Mouse (Mus musculus) adrenal gland, adult 8-10 months (tissue): ENCODE measurements at regions not wholly inside any gene's neighbourhood (a gene's known extent, or its start where the extent isn't known, plus 50 kb on each side); places are given as distances from the start of the nearest gene placed in this dataset.
"Not testable (repeated sequence)": the region's sequence is repeated elsewhere in the genome, so short reads cannot be mapped to it uniquely, and the experiment has no call there.

Experiments
- DNase-seq: peaks from one replicate; pipeline ENCODE4 v3.0.0; 2022

DNA sequence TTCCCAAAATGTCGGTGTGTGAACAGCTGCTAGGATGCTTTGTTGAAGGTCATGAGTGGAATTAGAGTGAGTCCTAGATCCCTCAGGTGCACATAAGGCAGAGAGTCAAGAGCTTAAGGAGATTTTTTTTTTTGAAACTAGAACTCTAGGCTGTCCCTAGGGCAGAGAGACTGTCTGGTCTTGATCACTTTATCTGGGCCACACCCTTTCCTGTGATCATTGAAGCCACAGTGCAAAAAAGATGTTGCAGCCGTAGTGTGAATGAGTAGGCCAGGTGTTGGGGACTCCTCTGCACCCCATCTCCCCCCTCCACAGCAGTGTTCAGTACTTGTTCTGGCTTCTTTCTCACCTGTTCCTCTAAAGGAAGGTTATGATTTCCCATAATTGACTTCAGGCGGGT is 153.9 kb downstream of the Katnal1 start:
- DNase-seq = no peak

DNA sequence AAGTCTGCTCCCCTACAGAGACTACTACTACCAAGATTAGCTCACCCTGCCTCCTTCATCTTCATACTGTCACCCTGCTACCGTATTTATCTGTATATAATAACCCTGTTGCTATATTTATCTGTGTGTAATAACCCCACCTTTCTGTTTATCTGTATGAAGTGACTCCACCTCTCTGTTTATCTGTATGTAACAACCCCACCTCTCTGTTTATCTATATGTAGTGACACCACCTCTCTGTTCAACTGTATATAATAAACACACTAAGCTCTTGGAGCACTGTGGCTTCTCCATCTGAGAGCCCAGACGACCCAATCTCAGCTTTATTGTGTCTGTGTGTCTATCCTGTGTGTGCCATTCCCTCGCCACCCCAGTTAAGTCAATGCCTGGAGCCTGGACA is 154.7 kb downstream of the Katnal1 start:
- DNase-seq = no peak

DNA sequence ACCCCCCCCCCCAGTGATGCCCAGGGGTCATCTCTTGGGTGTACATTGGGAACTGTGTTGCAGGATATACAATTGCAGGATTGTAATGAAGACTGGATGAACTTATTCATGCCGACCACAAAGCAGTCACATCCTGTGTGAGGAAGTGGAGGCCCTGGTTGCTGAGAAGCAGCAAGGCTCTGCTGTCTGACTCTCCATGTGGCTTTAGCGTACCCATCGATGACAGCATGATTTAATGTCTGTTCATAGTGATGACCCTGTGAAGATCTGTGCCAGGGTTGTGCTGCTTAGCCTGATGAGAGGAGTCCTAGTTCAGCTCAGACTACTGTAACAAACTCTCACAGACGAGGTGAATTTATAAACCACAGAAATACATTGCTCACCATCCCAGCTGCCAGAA is 159.7 kb downstream of the Katnal1 start:
- DNase-seq = no peak

DNA sequence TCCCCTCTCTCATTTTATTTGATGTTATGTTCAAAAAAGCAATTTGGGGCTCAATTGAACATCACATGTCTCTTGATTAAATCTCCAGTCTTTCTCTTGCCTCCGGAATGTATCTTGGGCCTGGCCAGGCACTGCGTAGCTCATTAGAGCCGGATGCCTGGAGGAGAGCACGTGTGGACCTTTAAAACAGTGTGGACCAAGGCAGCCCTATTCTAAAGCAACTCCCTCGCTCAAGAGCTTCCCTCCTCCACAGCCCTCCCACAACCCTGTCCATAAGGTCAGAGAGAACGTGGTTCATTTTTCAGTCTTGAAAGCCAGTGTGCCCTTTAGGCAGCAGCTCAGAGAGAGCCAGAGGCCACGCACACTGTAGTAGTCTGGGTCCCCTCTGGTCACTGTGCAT is 160.8 kb downstream of the Katnal1 start:
- DNase-seq = no peak

DNA sequence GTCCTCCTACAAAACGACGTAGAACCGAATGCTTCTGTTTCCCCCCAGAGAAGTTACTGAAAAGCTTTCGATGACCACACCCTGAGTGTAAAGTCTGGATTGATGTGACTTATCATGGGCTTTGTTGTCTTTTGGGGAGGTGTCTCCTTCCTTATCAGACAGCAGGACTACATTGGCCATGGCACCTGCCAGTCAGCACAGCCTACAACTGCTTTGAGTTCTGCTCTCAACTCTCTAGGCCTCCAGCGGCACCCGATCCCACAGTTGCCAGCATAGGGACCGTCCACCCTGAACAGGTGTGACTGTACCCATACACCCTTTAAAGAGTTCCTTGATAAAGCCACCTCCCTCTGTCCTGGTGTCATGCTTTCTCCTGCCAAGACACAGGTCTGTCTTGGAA is 163.1 kb downstream of the Katnal1 start:
- no peak for DNase-seq

DNA sequence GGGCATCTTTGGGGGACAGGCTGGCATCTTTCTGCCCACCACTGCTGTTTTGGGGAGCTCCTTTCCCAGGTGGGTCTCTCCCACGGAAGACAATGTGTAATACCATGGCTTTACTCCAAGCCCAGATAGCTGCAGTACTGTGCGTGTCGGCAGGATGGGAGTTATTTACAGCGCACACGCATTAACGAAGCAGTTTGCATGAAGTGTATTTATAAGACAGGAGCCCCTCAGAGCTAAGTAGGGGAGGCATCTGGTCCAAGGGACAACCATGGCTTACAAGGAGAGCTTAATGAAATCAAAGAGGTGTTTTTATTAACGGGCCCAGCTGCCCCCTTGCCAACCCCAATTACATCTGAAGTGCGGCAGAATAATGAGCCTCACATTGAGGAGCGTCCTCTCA is 169.0 kb downstream of the Katnal1 start:
- DNase-seq = no peak

DNA sequence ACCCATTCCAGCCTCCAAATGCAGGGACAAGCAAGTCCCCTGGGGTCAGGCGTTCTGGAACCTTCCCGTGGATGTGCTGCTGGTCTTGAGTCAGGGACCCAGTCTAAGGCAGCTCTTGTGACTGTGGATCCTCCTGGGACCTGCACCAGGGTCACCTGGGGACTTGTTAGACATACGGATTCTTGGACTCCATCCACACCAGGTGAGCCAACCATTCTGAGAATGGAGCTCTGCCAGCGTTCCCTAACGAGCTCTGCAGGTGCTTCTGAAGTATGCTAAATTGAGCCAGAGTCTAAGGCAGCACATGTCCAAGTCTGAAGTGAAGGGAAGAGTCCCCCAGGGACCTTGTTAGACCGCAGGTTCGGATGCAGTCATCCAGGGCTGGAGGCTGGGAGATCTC is 170.3 kb downstream of the Katnal1 start:
- DNase-seq = no peak

DNA sequence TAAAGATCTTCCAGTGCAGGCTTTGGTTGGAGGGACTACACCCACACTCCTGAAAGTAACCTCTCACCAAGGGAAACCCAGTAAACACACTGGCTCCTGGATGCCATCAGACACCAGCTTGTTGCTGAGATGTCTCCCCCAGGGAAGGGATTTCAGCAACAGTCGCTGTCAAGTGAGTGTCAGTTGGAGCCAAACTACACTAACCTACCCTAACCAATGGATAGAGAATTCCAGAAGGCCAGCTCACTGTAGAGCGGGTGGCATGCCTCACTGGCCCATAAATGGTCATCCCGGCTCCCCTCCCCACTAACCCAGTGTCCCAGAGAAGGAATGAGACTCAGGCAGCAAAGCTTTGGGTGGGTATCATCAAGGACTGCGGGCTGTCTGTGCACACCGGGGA is 171.4 kb downstream of the Katnal1 start:
- no peak for DNase-seq

DNA sequence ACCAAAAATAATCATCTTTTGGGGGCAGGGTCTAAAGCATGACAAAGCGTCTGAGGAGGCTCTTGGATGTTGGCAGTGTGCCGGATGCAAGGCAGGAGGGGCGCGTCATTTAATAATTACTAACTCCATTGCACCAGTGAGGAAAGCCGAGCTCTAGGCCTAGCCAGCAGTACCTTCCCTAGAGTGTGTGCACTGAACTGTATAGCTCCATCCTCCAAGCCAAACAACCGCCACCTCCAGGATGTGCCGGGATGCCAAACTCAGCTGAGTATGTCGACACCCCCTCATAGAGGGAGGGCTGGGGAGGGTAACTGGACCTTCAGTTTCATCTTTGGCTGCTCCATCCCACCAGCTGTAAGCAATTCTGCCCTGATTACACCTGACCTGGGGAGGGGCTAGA is 171.9 kb downstream of the Katnal1 start:
- DNase-seq = no peak

DNA sequence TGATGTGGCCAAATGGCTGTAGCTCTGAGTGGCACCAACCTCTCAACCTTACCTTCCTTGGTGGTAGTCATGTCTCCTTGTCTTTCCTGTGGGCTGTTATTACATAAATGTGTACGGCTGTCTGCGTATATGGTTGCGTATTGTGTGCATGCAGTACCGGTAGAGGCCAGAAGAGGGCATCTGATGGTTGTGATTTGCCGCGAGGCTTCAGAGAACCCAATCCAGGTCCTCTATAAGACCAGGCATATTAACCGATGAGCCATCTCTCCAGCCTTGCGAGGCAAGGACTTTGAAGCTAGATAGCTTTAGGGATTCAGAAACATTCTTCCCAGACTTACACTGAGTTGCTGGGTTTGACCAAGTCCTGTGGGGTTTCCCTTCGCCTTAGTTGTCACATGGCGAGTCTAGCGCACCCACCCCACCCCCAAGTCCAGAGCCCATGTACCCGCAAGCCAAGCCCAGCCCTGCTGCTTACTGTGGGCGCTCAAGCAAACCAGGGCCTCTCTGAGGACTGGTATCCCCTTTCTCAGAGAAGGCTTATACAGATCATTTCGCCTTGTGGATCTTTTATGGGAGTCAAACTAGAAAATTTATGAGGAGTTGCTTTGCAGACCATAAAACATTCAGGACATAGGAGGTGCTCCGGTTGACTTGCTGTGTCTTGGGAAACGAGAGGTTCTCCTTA is 172.7 kb downstream of the Katnal1 start:
- DNase-seq = no peak

DNA sequence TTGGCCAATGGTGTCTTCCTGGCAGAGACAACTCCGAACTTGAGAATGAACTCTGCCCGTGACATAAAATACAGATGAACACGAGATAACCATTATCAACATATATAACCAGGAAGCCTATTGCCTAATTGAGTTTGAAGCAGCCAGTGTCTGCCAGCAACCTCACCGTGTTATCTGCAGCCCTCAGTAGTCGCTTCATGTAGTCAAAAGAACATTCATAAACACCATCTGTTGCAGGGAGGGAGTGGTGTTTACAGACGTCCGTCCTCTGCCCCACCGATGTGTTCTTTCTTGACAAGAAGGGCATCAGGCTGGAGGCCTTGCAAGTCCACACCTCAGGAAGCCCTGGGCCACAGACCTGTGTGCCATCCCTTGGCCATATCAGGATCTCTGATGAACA is 173.3 kb downstream of the Katnal1 start:
- no peak for DNase-seq

DNA sequence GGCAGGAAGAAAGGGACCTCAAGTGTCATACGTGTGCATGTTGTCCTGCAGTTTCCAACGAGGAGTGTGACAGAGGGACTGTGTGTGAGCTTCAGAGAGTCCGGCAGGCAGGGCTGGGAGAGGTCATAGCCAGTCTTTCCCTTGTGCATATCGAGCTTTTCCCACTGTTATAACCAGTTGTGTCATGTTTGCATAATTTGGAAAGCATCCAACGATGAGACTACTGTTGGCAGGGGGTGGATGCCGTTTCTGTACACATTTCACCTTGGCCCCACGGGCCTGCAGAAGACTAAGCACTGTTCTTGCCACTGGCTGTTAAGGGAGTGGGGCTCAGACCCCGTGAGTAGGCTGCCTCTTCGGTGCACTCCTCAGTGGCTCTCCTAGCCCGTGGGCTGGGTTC is 174.2 kb downstream of the Katnal1 start:
- peak; percentile 55 for DNase-seq

DNA sequence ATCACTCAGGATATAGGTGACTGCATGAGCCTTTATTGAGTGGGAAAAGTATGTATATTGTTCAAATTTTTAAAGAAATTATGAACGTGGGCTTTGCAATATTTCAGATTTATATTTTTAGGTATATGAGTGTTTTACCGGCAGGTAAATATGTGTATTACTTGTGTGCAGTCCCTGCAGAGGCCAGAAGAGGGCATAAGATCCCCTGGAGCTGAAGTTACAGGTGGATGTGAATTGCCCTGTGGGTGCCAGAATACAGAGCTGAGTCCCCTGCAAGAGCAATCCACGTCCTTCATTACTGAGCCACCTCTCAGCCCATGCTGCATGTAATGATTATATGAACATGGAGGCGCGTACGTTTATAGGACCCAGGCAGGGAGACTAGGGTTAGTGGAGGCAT is 174.8 kb downstream of the Katnal1 start:
- no peak for DNase-seq

DNA sequence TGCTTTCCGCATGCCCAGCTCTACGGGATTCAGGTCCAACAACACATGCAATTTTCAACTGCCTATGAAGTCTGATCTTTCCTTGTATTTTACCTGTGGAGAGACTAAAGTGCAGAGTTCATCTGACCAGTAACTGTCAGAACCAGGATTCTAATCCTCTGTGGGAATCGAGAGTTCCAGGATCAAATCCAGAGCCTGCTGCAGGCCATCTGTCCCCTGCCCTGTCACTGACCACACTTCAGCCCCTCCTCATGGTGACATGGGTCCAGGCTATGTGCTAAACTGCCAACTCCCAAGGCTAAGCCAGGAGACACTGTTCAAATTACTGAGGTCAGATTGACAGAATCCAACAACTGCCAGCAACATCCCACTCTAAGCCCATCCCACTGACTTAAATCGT is 175.7 kb downstream of the Katnal1 start:
- no peak for DNase-seq

DNA sequence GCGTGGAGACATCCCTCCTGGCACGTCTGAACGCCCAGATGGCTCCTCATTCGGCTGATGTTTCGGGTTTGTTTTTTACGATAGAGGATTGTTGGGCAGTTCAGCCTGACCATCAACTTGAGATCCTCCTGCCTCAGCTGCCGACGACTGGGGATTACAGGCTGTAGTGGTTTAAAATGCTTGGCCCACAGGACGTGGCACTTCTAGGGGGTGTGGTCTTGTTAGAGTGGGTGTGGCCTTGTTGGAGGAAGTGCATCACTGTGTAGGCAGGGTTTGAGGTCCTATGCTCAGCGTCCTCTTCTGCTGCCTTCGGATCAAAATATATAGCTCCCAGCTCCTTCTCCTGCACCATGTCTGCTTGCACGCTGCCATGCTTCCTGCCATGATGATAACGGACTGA is 177.1 kb downstream of the Katnal1 start:
- no peak for DNase-seq

DNA sequence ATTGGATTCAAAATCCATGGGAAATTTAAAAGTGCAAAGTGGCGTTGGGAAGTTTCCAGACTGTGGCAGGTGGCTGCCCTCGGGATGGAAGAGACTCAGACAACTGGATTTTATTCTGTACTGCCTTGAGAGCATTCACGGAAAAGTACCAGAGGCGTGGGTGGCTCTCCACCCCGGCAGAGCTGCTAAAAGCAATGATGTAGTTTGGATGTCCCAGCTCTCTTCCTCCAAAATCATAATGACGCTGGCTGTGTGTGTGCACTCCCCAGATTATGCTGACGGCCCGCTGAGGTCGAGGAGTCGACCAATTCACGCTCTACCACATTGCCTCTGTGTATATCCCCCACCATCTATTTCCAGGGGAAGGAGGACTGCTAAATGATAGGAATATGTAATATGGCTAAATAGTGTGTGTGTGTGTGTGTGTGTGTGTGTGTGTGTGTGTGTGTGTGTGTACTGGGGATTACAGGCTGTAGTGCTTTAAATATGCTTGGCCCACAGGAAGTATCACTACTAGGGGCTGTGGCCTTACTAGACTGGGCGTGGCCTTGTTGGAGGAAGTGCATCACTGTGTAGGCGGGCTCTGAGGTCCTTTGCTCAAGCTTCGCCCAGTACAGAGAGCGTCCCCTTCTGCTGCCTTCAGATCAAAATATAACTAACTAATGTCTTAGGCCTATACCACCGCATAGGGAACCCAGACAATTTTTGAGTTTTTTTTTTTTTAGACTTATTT is 179.0 kb downstream of the Katnal1 start:
- no peak for DNase-seq

DNA sequence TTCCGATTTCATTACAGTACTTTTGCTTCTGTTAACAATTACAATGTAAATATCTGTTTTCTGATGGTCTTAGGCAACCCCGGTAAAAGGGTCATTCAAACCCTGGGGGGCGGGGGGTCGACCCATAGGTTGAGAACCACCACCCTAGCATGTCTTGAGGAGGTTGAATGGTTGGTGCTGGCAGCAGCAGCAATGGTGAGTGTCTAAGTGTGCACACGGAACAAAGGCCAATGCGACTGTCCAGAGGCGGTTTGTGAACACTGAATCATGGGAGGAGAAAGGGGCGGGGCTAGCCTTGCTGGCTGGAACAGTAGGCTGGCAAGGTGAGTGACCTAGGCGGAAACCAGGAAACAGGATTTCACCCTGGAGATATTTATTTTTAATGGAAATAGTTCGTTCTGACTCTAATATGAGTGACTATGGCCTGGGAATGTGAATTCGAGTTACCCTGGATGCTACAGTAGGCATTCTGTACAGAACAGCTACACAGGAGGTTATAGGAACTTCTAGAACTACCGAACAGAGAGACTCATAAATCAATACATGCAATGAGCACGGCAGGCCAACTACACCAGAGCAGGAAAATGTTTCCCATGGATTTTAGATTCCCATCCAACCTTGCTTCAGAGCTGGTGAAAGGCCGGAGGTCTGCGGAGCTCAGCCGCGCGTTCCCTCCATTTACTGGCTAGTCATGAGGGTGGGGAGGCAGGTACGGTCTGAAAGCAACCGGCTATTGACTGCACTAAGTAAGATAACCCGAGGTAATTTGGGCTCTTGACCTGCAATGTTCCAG is 181.0 kb downstream of the Katnal1 start:
- no peak for DNase-seq

DNA sequence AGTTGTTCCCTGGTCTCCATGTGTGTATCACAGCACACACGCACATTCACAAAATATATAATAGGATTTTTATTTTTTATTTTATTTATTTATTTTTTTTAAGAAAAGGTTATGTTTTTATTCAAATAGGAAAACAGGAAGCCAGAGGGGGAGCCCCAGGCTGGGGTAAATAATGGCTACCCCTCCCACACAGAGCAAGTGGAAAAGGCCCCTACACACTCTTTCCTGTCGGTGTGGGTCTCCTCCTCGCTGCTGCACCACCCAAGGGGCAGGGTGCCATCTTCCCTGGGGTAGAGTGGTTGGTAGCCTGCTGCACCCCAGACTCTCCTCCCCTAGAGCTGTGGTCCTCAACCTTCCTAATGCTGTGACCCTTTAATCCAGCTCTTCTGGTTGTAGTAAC is 181.6 kb downstream of the Katnal1 start:
- no peak for DNase-seq

DNA sequence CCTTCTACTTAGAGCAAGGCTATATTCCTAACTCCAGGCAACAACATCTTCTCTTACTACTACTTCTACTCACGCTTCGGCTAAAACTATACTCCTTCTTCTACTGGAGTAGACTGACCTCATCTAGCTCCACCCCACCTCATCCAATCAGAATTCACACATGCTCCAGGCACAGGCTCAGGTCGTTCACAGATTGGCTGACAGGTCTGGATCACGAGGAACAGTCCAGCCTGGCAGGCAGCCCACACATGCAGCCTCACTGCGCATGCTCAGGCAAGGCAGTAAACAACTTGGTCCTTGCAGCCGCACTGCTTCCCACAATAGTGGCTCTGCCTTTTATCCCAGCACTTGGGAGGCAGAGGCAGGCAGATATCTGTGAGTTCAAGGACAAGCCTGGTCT is 182.4 kb downstream of the Katnal1 start:
- DNase-seq = not testable (repeated sequence)

DNA sequence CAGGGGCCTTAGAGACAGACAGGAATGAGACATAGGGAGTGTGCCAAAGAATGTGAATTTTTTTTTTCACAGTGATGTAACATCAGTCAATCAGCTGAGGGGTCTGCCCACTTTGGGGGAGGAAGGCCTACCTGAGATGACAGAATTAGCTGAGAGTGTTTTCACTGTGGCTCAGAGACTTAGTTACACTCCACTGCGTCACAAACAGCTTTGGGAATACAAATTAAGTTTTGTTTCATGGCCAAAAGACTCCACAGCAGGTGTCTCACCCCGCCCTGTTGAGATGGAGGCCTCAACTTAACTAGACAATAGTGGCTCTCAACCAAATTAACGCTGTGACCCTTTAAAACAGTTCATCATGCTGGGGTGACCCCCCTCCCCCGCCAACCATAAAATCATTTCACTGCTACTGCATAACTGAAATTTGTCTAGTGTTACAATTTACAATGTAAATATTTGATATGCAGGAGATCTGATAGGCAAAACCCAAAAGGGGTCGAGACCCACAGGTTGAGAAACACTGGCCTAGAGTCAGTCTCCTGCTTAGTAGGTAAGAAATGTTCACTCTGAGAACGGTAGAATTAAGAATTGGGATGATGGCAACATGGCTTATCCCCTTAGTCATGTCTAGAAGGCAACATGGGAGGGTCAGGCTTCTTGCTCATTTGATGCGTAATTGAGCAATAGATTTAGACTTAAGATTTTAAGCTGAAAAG is 184.3 kb downstream of the Katnal1 start:
- DNase-seq = no peak

DNA sequence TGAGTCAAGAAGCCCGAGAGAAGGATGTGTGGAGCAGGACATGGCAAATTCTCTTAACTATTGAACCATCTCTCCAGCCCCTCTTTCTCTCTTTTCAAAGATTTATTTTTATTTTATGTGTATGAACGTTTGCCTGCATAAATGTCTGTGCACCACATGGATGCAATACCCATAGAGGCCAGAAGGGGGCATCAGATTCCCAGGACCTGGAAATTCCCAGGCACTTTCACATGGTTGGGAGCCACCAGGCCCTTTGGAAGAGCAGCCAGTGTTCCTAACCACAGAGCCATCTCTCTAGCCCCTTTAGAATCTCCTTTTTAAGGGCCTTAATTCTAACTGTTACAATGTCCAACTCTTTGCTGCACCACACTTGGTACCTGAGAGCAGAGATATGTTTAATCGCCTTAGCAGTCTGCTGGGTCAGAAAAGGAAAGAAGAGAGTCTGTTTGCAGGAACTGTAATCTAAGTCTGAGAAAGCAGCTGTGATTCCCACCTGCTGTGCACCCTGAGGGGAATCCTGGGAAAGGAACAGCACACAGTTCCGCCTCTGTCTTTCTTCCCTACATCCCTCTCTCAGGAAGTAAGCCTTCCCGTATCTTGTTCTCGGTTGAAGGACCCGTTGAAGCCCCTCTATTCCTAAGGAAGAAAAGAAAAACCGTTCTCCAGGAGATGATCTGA is 186.8 kb downstream of the Katnal1 start:
- DNase-seq = no peak

DNA sequence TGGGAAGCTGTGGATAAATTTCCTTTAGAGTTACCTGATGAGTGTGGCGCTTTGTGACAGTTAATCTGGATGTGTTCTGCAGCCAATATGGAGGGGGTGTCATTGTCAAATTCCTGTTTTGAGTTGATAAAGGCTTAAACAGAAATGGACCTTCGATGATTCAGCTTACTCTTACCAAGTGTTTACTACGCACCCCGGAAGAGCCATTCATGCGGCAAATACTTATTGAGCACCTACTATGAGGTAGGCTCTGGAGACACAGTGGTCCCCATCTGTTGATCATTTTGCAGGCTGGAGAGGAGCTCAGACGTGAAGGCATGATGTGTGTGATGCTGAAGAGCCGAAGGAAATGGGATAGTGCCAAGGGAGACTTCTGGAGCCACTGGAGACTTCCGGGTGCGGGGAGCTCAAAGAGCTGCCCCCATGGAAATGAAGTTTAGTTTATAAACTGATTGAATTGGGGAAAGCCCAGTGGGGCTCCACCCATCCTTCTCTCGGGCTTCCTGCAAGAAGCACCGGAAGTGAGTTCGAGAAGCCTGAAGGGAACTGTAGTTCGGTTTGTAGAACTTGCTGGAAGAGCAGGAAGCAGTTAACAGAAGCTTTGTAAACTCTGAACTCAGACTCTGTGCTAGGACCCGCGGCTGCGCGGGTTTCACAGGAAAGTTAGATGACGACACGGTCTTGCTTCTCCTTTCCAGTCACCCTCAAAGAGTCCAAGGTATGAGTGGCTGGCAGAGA is 187.7 kb downstream of the Katnal1 start:
- no peak for DNase-seq
